Comparison of ENCODE assay signal across 9 mouse cellular contexts in genomic region chr16:21727897-21728364, GRCm38 (mm10). TPM values are rescaled to one million over a fixed set of nuclear protein-coding genes. Genes with fewer than 3 reads are reported as not detected.
DNase-seq lines count a peak whose midpoint lies in the region; ATAC-seq and TF ChIP-seq lines count a peak whose summit lies in the region.
"Had no signal": no experiment of that assay in that cellular context is flagged by ENCODE, and none has a peak within 500 bp of the region (broad histone marks: within the 10 kb centered on the region; RNA-seq: fewer than 3 reads in every experiment).

No protein-coding gene starts in this region.

- ATAC-seq in kidney, embryonic 16.5 days (ENCODE audit: low FRiP score, low TSS enrichment), result no peak
- ATAC-seq in liver, embryonic 11.5 days (replicated peaks; ENCODE audit: low FRiP score), result no peak
- ATAC-seq in neural tube, embryonic 11.5 days (ENCODE audit: insufficient read depth, low FRiP score, low TSS enrichment), result no peak

- peak; percentile 88 for DNase-seq in CD4-positive, CD25-positive, alpha-beta regulatory T cell, adult 2 months (ENCODE audit: low read depth, low spot score)
- no peak for DNase-seq in heart, embryonic 10.5 days (ENCODE audit: low spot score)
- DNase-seq in liver, embryonic 11.5 days (ENCODE audit: low spot score), result no peak
- peak; percentile 61 for DNase-seq in neural tube, embryonic 11.5 days (ENCODE audit: low spot score)

- no peak overlapping the region for H3K4me3 ChIP-seq in bone marrow macrophage, adult 2 months (ENCODE audit: insufficient read depth, low read length)
- peak overlapping the region; percentile 29; the same call in 1 of the 2 replicates for H3K4me3 ChIP-seq in embryonic fibroblast, embryonic 13.5 days (ENCODE audit: insufficient read depth, low read length)
- H3K4me3 ChIP-seq in heart, embryonic 10.5 days, result peak overlapping the region; percentile 32; the same call in 1 of the 2 replicates
- peak overlapping the region; percentile 34 for H3K4me3 ChIP-seq in kidney, embryonic 16.5 days (ENCODE audit: low read length)
- H3K4me3 ChIP-seq in liver, embryonic 11.5 days (ENCODE audit: low read depth, low read length), result 0 out of 2 replicates have a peak overlapping the region, but pooled peaks have one; percentile 5
- no peak overlapping the region for H3K4me3 ChIP-seq in neural tube, embryonic 11.5 days (ENCODE audit: low read depth, low read length)
- peak overlapping the region; percentile 39; the same call in 1 of the 2 replicates for H3K4me3 ChIP-seq in testis, adult 2 months (ENCODE audit: control insufficient read depth, low read depth, low read length)
- H3K4me3 ChIP-seq: limb, embryonic 13.5 days had no signal

- H3K36me3 ChIP-seq in heart, embryonic 10.5 days, result no peaks in the 10 kb centered on the region
- no peaks in the 10 kb centered on the region for H3K36me3 ChIP-seq in kidney, embryonic 16.5 days (ENCODE audit: insufficient read depth, low read length)
- no peaks in the 10 kb centered on the region for H3K36me3 ChIP-seq in liver, embryonic 11.5 days (ENCODE audit: control insufficient read depth, insufficient read depth, low read length)
- H3K36me3 ChIP-seq in neural tube, embryonic 11.5 days (ENCODE audit: control insufficient read depth, insufficient read depth, low read length), result no peaks in the 10 kb centered on the region
- no peaks in the 10 kb centered on the region for H3K36me3 ChIP-seq in testis, adult 2 months (ENCODE audit: control insufficient read depth, insufficient read depth, low read length)
- H3K36me3 ChIP-seq: limb, embryonic 13.5 days had no signal

- H3K4me1 ChIP-seq in bone marrow macrophage, adult 2 months (ENCODE audit: control insufficient read depth, insufficient read depth, low read length), result no peaks in the 10 kb centered on the region; the same call in 1 of the 2 replicates
- H3K4me1 ChIP-seq in embryonic fibroblast, embryonic 13.5 days (ENCODE audit: control insufficient read depth, insufficient read depth, low read length), result no peaks in the 10 kb centered on the region
- no peaks in the 10 kb centered on the region for H3K4me1 ChIP-seq in heart, embryonic 10.5 days
- no peaks in the 10 kb centered on the region for H3K4me1 ChIP-seq in kidney, embryonic 16.5 days (ENCODE audit: insufficient read depth, low read length)
- H3K4me1 ChIP-seq in liver, embryonic 11.5 days (replicated peaks; ENCODE audit: control insufficient read depth, insufficient read depth, low read length), result no peaks in the 10 kb centered on the region
- no peaks in the 10 kb centered on the region for H3K4me1 ChIP-seq in neural tube, embryonic 11.5 days (ENCODE audit: control insufficient read depth, insufficient read depth, low read length)
- no peaks in the 10 kb centered on the region for H3K4me1 ChIP-seq in testis, adult 2 months (ENCODE audit: control insufficient read depth, insufficient read depth, low read length)
- H3K4me1 ChIP-seq: limb, embryonic 13.5 days had no signal

- no peak overlapping the region for H3K27ac ChIP-seq in bone marrow macrophage, adult 2 months (ENCODE audit: insufficient read depth, low read depth, low read length)
- H3K27ac ChIP-seq in embryonic fibroblast, embryonic 13.5 days (ENCODE audit: insufficient read depth, low read length), result no peak overlapping the region
- no peak overlapping the region for H3K27ac ChIP-seq in heart, embryonic 10.5 days
- no peak overlapping the region for H3K27ac ChIP-seq in kidney, embryonic 16.5 days (ENCODE audit: low read length)
- H3K27ac ChIP-seq in liver, embryonic 11.5 days (ENCODE audit: low read depth, low read length), result no peak overlapping the region
- no peak overlapping the region for H3K27ac ChIP-seq in neural tube, embryonic 11.5 days (ENCODE audit: low read depth, low read length)
- no peak overlapping the region for H3K27ac ChIP-seq in testis, adult 2 months (ENCODE audit: control insufficient read depth, insufficient read depth, low read depth, low read length)
- H3K27ac ChIP-seq: limb, embryonic 13.5 days had no signal

- TF ChIP-seq POLR2A in bone marrow macrophage, adult 2 months (IDR thresholded peaks at IDR 0.05; ENCODE audit: borderline replicate concordance, low read depth, low read length), result no peak
- TF ChIP-seq POLR2A in embryonic fibroblast, embryonic 13.5 days (IDR thresholded peaks at IDR 0.05; ENCODE audit: low read depth, low read length), result no peak
- no peak for TF ChIP-seq POLR2A in testis, adult 2 months (IDR thresholded peaks at IDR 0.05; ENCODE audit: control insufficient read depth, low read depth, low read length)

- H3K27me3 ChIP-seq in heart, embryonic 10.5 days (ENCODE audit: insufficient read depth, poor library complexity, severe bottlenecking), result no peaks in the 10 kb centered on the region
- no peaks in the 10 kb centered on the region for H3K27me3 ChIP-seq in kidney, embryonic 16.5 days (ENCODE audit: insufficient read depth, low read length)
- H3K27me3 ChIP-seq in liver, embryonic 11.5 days (replicated peaks; ENCODE audit: control insufficient read depth, insufficient read depth, low read length), result no peaks in the 10 kb centered on the region
- no peaks in the 10 kb centered on the region for H3K27me3 ChIP-seq in neural tube, embryonic 11.5 days (ENCODE audit: control insufficient read depth, insufficient read depth, low read length)
- H3K27me3 ChIP-seq in testis, adult 2 months (ENCODE audit: control insufficient read depth, insufficient read depth, low read length), result no peaks in the 10 kb centered on the region
- H3K27me3 ChIP-seq: limb, embryonic 13.5 days had no signal

- no peak overlapping the region; the same call in 1 of the 2 replicates for H3K9ac ChIP-seq in kidney, embryonic 16.5 days (replicated peaks; ENCODE audit: low read length)
- no peak overlapping the region for H3K9ac ChIP-seq in liver, embryonic 11.5 days (ENCODE audit: low read depth, low read length)
- H3K9ac ChIP-seq in neural tube, embryonic 11.5 days (ENCODE audit: low read length), result no peak overlapping the region; the same call in 1 of the 2 replicates
- H3K9ac ChIP-seq: limb, embryonic 13.5 days had no signal

- 0 out of 2 replicates have a peak, but pooled peaks have one; percentile 12 for TF ChIP-seq CTCF in bone marrow macrophage, adult 2 months (IDR thresholded peaks at IDR 0.05; ENCODE audit: low read depth, low read length)
- TF ChIP-seq CTCF in embryonic fibroblast, embryonic 13.5 days (IDR thresholded peaks at IDR 0.05; ENCODE audit: borderline replicate concordance, insufficient read depth, low read length), result no peak
- TF ChIP-seq CTCF in testis, adult 2 months (IDR thresholded peaks at IDR 0.05; ENCODE audit: control insufficient read depth, insufficient read depth, insufficient replicate concordance, low read depth, low read length), result peak; percentile 12; the same call in 1 of the 2 replicates

- peak overlapping the region; percentile 45 for H3K4me2 ChIP-seq in kidney, embryonic 16.5 days (replicated peaks; ENCODE audit: low read depth, low read length)
- peak overlapping the region; percentile 35; the same call in 1 of the 2 replicates for H3K4me2 ChIP-seq in liver, embryonic 11.5 days
- no peak overlapping the region for H3K4me2 ChIP-seq in neural tube, embryonic 11.5 days (ENCODE audit: low read depth)
- H3K4me2 ChIP-seq: limb, embryonic 13.5 days had no signal

- H3K9me3 ChIP-seq in heart, embryonic 10.5 days, result no peaks in the 10 kb centered on the region
- no peaks in the 10 kb centered on the region for H3K9me3 ChIP-seq in kidney, embryonic 16.5 days (ENCODE audit: low read length)
- H3K9me3 ChIP-seq in liver, embryonic 11.5 days (ENCODE audit: control insufficient read depth, low read length), result no peaks in the 10 kb centered on the region
- no peaks in the 10 kb centered on the region for H3K9me3 ChIP-seq in neural tube, embryonic 11.5 days (ENCODE audit: control insufficient read depth, low read length)
- H3K9me3 ChIP-seq: limb, embryonic 13.5 days had no signal

- 55% methylated on average over 10 of the region's 10 CpGs for WGBS in heart, embryonic 10.5 days
- WGBS in kidney, embryonic 16.5 days, result 42% methylated on average over 10 of the region's 10 CpGs
- WGBS in liver, embryonic 11.5 days, result 48% methylated on average over 10 of the region's 10 CpGs
- WGBS in neural tube, embryonic 11.5 days, result 48% methylated on average over 10 of the region's 10 CpGs

RNA-seq across cellular contexts. Expression of gene 2510009E07Rik, which starts 33.5 kb away (rescaled TPM):
- 24.4 and 27.0 TPM in 2 replicates for polyA plus RNA-seq in bone marrow macrophage, adult 2 months (2012; ENCODE audit: insufficient read depth, insufficient read length, missing spikeins)
- polyA plus RNA-seq in embryonic fibroblast, embryonic 13.5 days (2011; ENCODE audit: insufficient read length, low read depth, missing spikeins), result 13.9 and 25.3 TPM in 2 replicates
- 14.5 and 19.7 TPM in 2 replicates for polyA plus RNA-seq in heart, embryonic 10.5 days (2016; fragmentation: Nextera tagmentation; extraction: Ambion mirVana)
- 15.7 and 16.4 TPM in 2 replicates for polyA plus RNA-seq in kidney, embryonic 16.5 days (2015; fragmentation: Nextera tagmentation; extraction: Ambion mirVana)
- 5.6 and 5.7 TPM in 2 replicates for polyA plus RNA-seq in liver, embryonic 11.5 days (2014; fragmentation: Nextera tagmentation; extraction: Ambion mirVana)
- 37.6 and 43.5 TPM in 2 replicates for polyA plus RNA-seq in neural tube, embryonic 11.5 days (2014; fragmentation: Nextera tagmentation; extraction: Ambion mirVana)
- polyA plus RNA-seq in testis, adult 2 months (2012; rRNA removed), result 0.66 and 0.80 TPM in 2 replicates

RNA-seq across cellular contexts. Expression of gene Ehhadh, which starts 59.7 kb away (rescaled TPM):
- polyA plus RNA-seq in bone marrow macrophage, adult 2 months (2012; ENCODE audit: insufficient read depth, insufficient read length, missing spikeins), result 1.6 and 1.8 TPM in 2 replicates
- polyA plus RNA-seq in embryonic fibroblast, embryonic 13.5 days (2011; ENCODE audit: insufficient read length, low read depth, missing spikeins), result 2.9 and 3.4 TPM in 2 replicates
- 2.3 and 3.5 TPM in 2 replicates for polyA plus RNA-seq in heart, embryonic 10.5 days (2016; fragmentation: Nextera tagmentation; extraction: Ambion mirVana)
- polyA plus RNA-seq in kidney, embryonic 16.5 days (2015; fragmentation: Nextera tagmentation; extraction: Ambion mirVana), result 5.6 and 6.7 TPM in 2 replicates
- 5.3 and 6.7 TPM in 2 replicates for polyA plus RNA-seq in liver, embryonic 11.5 days (2014; fragmentation: Nextera tagmentation; extraction: Ambion mirVana)
- polyA plus RNA-seq in neural tube, embryonic 11.5 days (2014; fragmentation: Nextera tagmentation; extraction: Ambion mirVana), result 2.2 and 2.4 TPM in 2 replicates
- polyA plus RNA-seq in testis, adult 2 months (2012; rRNA removed), result 0.74 and 1.1 TPM in 2 replicates

Comparison
In these comparisons a context has a peak if more than half of its experiments do, and no peak if none do; other contexts are left out.
1. DNase-seq: peak in CD4-positive, CD25-positive, alpha-beta regulatory T cell, adult 2 months (single experiment) and neural tube, embryonic 11.5 days (single experiment); none in heart, embryonic 10.5 days (single experiment) and liver, embryonic 11.5 days (single experiment).
2. H3K4me3 ChIP-seq: peak in embryonic fibroblast, embryonic 13.5 days (single experiment), heart, embryonic 10.5 days (single experiment), kidney, embryonic 16.5 days (single experiment), liver, embryonic 11.5 days (single experiment) and testis, adult 2 months (single experiment); none in bone marrow macrophage, adult 2 months (single experiment) and neural tube, embryonic 11.5 days (single experiment).